Mouse (Mus musculus) spleen, adult 18-20 months (tissue): ENCODE results near the gene Csf1.

ENCODE experiments used
- DNase-seq, 2 experiments: peaks; one replicate each; pipeline ENCODE4 v3.0.0; 2022; ENCODE audit warnings: mixed read lengths in 2 of 2

Csf1 gene

GRCm38 (mm10) chr3:107781304-107781703 lies 21.0 kb upstream of the Csf1 start:
- no peak for DNase-seq

GRCm38 (mm10) chr3:107778016-107778415 lies 17.7 kb upstream of the Csf1 start:
- no peak for DNase-seq

- DNase-seq: no peak
Measured at GRCm38 (mm10) chr3:107776295-107776694, 16.0 kb upstream of the Csf1 start.

- no peak for DNase-seq
Measured at GRCm38 (mm10) chr3:107775736-107776135, 15.5 kb upstream of the Csf1 start.

- no peak for DNase-seq
Measured at GRCm38 (mm10) chr3:107775056-107775455, 14.8 kb upstream of the Csf1 start.

GRCm38 (mm10) chr3:107772860-107773259 lies 12.6 kb upstream of the Csf1 start:
- DNase-seq: no peak

GRCm38 (mm10) chr3:107769692-107770091 lies 9.4 kb upstream of the Csf1 start:
- DNase-seq: no peak

GRCm38 (mm10) chr3:107768104-107768989 lies 8.1 kb upstream of the Csf1 start:
- DNase-seq: no peak

GRCm38 (mm10) chr3:107766804-107767203 lies 6.5 kb upstream of the Csf1 start:
- no peak for DNase-seq

- DNase-seq: no peak
Measured at GRCm38 (mm10) chr3:107765979-107766378, 5.7 kb upstream of the Csf1 start.

GRCm38 (mm10) chr3:107763552-107763951 lies 3.3 kb upstream of the Csf1 start:
- DNase-seq: no peak

- no peak for DNase-seq
Measured at GRCm38 (mm10) chr3:107761446-107761845, 1.2 kb upstream of the Csf1 start.

- DNase-seq: no peak
Measured at GRCm38 (mm10) chr3:107760771-107761170, 502 bp upstream of the Csf1 start.

- no peak for DNase-seq
Measured at GRCm38 (mm10) chr3:107758638-107759037, 1.6 kb downstream of the Csf1 start.

- no peak for DNase-seq
Measured at GRCm38 (mm10) chr3:107758176-107758575, 2.1 kb downstream of the Csf1 start.

- no peak for DNase-seq
Measured at GRCm38 (mm10) chr3:107757365-107758129, 2.7 kb downstream of the Csf1 start.

GRCm38 (mm10) chr3:107756481-107756866 lies 3.8 kb downstream of the Csf1 start:
- DNase-seq: no peak

- no peak for DNase-seq
Measured at GRCm38 (mm10) chr3:107755702-107756480, 4.4 kb downstream of the Csf1 start.

- peak in 1 of 2 experiments; percentile 46 for DNase-seq
Measured at GRCm38 (mm10) chr3:107754632-107755031, 5.6 kb downstream of the Csf1 start.

GRCm38 (mm10) chr3:107751607-107752006 lies 8.7 kb downstream of the Csf1 start:
- DNase-seq: no peak

- DNase-seq: no peak
Measured at GRCm38 (mm10) chr3:107750775-107751540, 9.3 kb downstream of the Csf1 start.

- DNase-seq: no peak
Measured at GRCm38 (mm10) chr3:107749446-107749845, 10.8 kb downstream of the Csf1 start.
